11 mouse cellular contexts compared by ENCODE assay signal in the genomic region with DNA sequence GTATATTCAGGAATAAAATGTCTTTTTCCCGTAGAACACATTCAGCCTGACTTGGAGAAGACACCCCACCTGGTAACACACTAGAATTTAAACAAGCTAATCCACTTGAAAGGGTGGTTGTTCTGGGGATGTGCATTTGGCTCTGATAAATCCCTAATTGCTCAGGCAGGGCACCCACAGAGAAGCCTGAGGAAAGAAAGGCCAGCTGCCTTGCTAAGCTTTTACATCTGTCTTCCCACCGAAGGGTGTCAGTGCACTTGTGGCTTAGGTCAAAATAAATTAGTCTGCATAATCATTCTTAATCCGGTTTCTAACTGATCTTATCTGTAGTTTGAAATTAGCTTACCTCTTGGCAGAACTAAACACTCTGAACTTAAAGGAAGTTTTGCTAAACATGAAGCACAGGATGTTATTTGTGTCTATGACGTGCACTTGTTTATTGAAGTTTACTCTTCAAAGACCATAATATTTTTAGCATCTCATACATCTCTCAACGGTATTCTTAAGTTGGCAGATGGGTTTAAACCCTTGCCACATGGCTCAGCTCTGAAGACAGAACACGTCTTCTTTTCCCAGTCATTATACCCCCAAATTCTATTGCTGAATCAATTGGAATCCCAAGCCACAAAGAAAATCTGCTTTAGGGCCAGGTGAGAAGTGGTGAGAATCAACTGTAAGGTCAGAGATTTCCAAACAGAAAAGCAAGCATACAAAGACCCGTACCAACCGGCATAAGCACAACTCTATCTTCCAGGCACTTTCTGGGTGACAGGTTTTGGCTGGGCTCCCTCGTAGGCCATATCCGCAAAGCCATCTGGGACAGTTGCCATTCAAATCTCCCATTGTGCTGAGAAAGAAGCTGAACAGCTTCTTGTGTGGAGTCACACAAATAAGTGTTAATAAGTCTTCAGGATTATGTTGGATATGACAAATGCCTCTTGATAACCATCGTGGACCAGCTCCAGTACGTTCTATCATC.
A peak's percentile ranks its signal among the peaks of the same experiment; 100 is the strongest.
DNase-seq lines count a peak whose midpoint lies in the region; ATAC-seq and TF ChIP-seq lines count a peak whose summit lies in the region.
"Had no signal": no experiment of that assay in that cellular context is flagged by ENCODE, and none has a peak within 500 bp of the region (broad histone marks: within the 10 kb centered on the region; RNA-seq: fewer than 3 reads in every experiment).

No protein-coding gene starts in this region.

- H3K4me2 ChIP-seq in forebrain, embryonic 13.5 days: no peak overlapping the region
- H3K4me2 ChIP-seq in forebrain, embryonic 11.5 days (ENCODE audit: low read depth, low read length, severe bottlenecking): no peak overlapping the region
- no peak overlapping the region for H3K4me2 ChIP-seq in lung, postnatal 0 days (replicated peaks; ENCODE audit: low read depth, low read length)
- H3K4me2 ChIP-seq: neural tube, embryonic 12.5 days had no signal

- H3K4me3 ChIP-seq in forebrain, embryonic 13.5 days: no peak overlapping the region
- H3K4me3 ChIP-seq in forebrain, embryonic 11.5 days (ENCODE audit: low read depth, low read length): no peak overlapping the region
- H3K4me3 ChIP-seq in lung, postnatal 0 days (ENCODE audit: low read depth, low read length): no peak overlapping the region
- H3K4me3 ChIP-seq: neural tube, embryonic 12.5 days had no signal

- no peak for TF ChIP-seq CTCF in lung, postnatal 0 days (IDR thresholded peaks at IDR 0.05)

- peak; percentile 94 for TF ChIP-seq EP300 in lung, postnatal 0 days (IDR thresholded peaks at IDR 0.05)

- H3K36me3 ChIP-seq in forebrain, embryonic 13.5 days (ENCODE audit: poor library complexity, severe bottlenecking): no peaks in the 10 kb centered on the region
- H3K36me3 ChIP-seq in forebrain, embryonic 11.5 days (ENCODE audit: control insufficient read depth, insufficient read depth, low read length): no peaks in the 10 kb centered on the region
- no peaks in the 10 kb centered on the region for H3K36me3 ChIP-seq in lung, postnatal 0 days (ENCODE audit: insufficient read depth, low read length)
- H3K36me3 ChIP-seq: neural tube, embryonic 12.5 days had no signal

- H3K4me1 ChIP-seq in forebrain, embryonic 13.5 days: no peaks in the 10 kb centered on the region
- no peaks in the 10 kb centered on the region for H3K4me1 ChIP-seq in forebrain, embryonic 11.5 days (replicated peaks; ENCODE audit: control insufficient read depth, insufficient read depth, low read length)
- no peaks in the 10 kb centered on the region for H3K4me1 ChIP-seq in lung, postnatal 0 days (ENCODE audit: insufficient read depth, low read depth, low read length)
- H3K4me1 ChIP-seq: neural tube, embryonic 12.5 days had no signal

- WGBS in forebrain, embryonic 13.5 days: 44% methylated on average over 12 of the region's 12 CpGs
- 52% methylated on average over 12 of the region's 12 CpGs for WGBS in forebrain, embryonic 11.5 days
- 34% methylated on average over 12 of the region's 12 CpGs for WGBS in lung, postnatal 0 days

- H3K9me3 ChIP-seq in forebrain, embryonic 13.5 days (replicated peaks): no peaks in the 10 kb centered on the region
- no peaks in the 10 kb centered on the region for H3K9me3 ChIP-seq in forebrain, embryonic 11.5 days (ENCODE audit: control insufficient read depth, low read length)
- no peaks in the 10 kb centered on the region for H3K9me3 ChIP-seq in lung, postnatal 0 days (ENCODE audit: low read length)
- H3K9me3 ChIP-seq: neural tube, embryonic 12.5 days had no signal

- no peak overlapping the region for H3K9ac ChIP-seq in forebrain, embryonic 13.5 days
- H3K9ac ChIP-seq in forebrain, embryonic 11.5 days (ENCODE audit: low read length): no peak overlapping the region
- H3K9ac ChIP-seq in lung, postnatal 0 days (replicated peaks; ENCODE audit: low read depth): no peak overlapping the region
- H3K9ac ChIP-seq: liver, embryonic 14.5 days; neural tube, embryonic 12.5 days had no signal

- H3K27me3 ChIP-seq in forebrain, embryonic 13.5 days: no peaks in the 10 kb centered on the region
- H3K27me3 ChIP-seq in forebrain, embryonic 11.5 days (ENCODE audit: control insufficient read depth, insufficient read depth, low read length): no peaks in the 10 kb centered on the region
- H3K27me3 ChIP-seq in lung, postnatal 0 days (replicated peaks; ENCODE audit: insufficient read depth, low read length): no peaks in the 10 kb centered on the region
- H3K27me3 ChIP-seq: neural tube, embryonic 12.5 days had no signal

- H3K27ac ChIP-seq in forebrain, embryonic 13.5 days: no peak overlapping the region
- H3K27ac ChIP-seq in forebrain, embryonic 11.5 days (ENCODE audit: low read depth, low read length): no peak overlapping the region
- H3K27ac ChIP-seq in lung, postnatal 0 days (ENCODE audit: low read length): no peak overlapping the region
- H3K27ac ChIP-seq: liver, embryonic 14.5 days; neural tube, embryonic 12.5 days had no signal

- no peak for DNase-seq in forebrain, embryonic 11.5 days (ENCODE audit: low spot score)
- DNase-seq in CD4-positive helper T cell, adult 2 months (ENCODE audit: low read depth, low spot score): peak; percentile 64
- DNase-seq in cerebellum, adult 9-11 months: peak; percentile 17
- peak; percentile 58 for DNase-seq in lung, postnatal 0 days (ENCODE audit: low spot score)
- DNase-seq in frontal cortex, postnatal 25 days (ENCODE audit: low spot score in 2 of 2): no peak
- no peak for DNase-seq in spleen, postnatal 36 days (ENCODE audit: low spot score in 2 of 2)
- DNase-seq: gastrocnemius, postnatal 25 days had no signal

- ATAC-seq in forebrain, embryonic 13.5 days: peak; percentile 36; the same call in 1 of the 2 replicates
- no peak; the same call in 1 of the 2 replicates for ATAC-seq in forebrain, embryonic 11.5 days (replicated peaks; ENCODE audit: low FRiP score)
- ATAC-seq in lung, postnatal 0 days: peak; percentile 70
- no peak for ATAC-seq in erythroblast, adult 5-6 weeks (replicated peaks; ENCODE audit: low FRiP score, poor library complexity, severe bottlenecking)

Comparison
In these comparisons a context has a peak if more than half of its experiments do, and no peak if none do; other contexts are left out.
1. ATAC-seq: peak in forebrain, embryonic 13.5 days (single experiment) and lung, postnatal 0 days (single experiment); none in forebrain, embryonic 11.5 days (single experiment) and erythroblast, adult 5-6 weeks (single experiment).
2. DNase-seq: peak in CD4-positive helper T cell, adult 2 months (single experiment), cerebellum, adult 9-11 months (single experiment) and lung, postnatal 0 days (single experiment); none in forebrain, embryonic 11.5 days (single experiment), frontal cortex, postnatal 25 days (0 of 2) and spleen, postnatal 36 days (0 of 2).